Mouse (Mus musculus) MEL (cell line): ENCODE measurements around the gene Heatr5a. TPM values are rescaled to one million over a fixed set of nuclear protein-coding genes. Genes with fewer than 3 reads are reported as not detected.

ENCODE experiments used
- DNase-seq: peaks from one replicate; pipeline ENCODE4 v3.0.0; 2011; ENCODE audit warnings: low read depth, low spot score
- H3K27ac ChIP-seq: 2 replicates; pipeline ENCODE4 v1.5.1; 2012; ENCODE audit warnings: low read depth, mild to moderate bottlenecking, control low read depth, low read length, moderate library complexity; ENCODE audit not compliant: control insufficient read depth
- H3K27me3 ChIP-seq, 2 experiments: fragments of 150-350 bp in 1 of 2; sonication (generic) in 1 of 2; 2 replicates each; pipeline ENCODE4 v1.6.1; 2012; ENCODE audit warnings: low read length in 2 of 2, mild to moderate bottlenecking in 2 of 2, improper control_type of control experiment in 1 of 2, moderate library complexity in 1 of 2; ENCODE audit not compliant: insufficient read depth in 2 of 2, control insufficient read depth in 1 of 2
- H3K36me3 ChIP-seq, 2 experiments: 2 replicates each; pipeline ENCODE4 v1.6.1; 2012 to 2014; ENCODE audit warnings: low read length in 2 of 2, improper control_type of control experiment in 1 of 2, inconsistent platforms in 1 of 2, mild to moderate bottlenecking in 1 of 2; ENCODE audit not compliant: insufficient read depth in 2 of 2, control insufficient read depth in 1 of 2
- H3K4me1 ChIP-seq, 2 experiments: fragments of 150-350 bp in 1 of 2; sonication (generic) in 1 of 2; 2 replicates each; pipeline ENCODE4 v1.6.1; 2012; ENCODE audit warnings: low read length in 2 of 2, improper control_type of control experiment in 1 of 2, mild to moderate bottlenecking in 1 of 2; ENCODE audit not compliant: insufficient read depth in 2 of 2, control insufficient read depth in 1 of 2
- H3K4me3 ChIP-seq, 2 experiments: fragments of 150-350 bp in 1 of 2; sonication (generic) in 1 of 2; 2 replicates each; pipeline ENCODE4 v1.5.1; 2012; ENCODE audit warnings: low read depth in 2 of 2, low read length in 2 of 2, mild to moderate bottlenecking in 2 of 2, moderate library complexity in 2 of 2, control low read depth in 1 of 2, improper control_type of control experiment in 1 of 2; ENCODE audit not compliant: control insufficient read depth in 1 of 2, insufficient read depth in 1 of 2
- H3K79me2 ChIP-seq: 2 replicates; pipeline ENCODE4 v1.6.1; 2012; ENCODE audit warnings: mild to moderate bottlenecking, low read length, moderate library complexity; ENCODE audit not compliant: control insufficient read depth, poor library complexity, insufficient read depth
- H3K9ac ChIP-seq: 2 replicates; pipeline ENCODE4 v1.6.1; 2012; ENCODE audit warnings: low read depth, mild to moderate bottlenecking, control low read depth, low read length, moderate library complexity; ENCODE audit not compliant: control insufficient read depth, poor library complexity, severe bottlenecking
- H3K9me3 ChIP-seq: fragments of 150-350 bp; sonication (generic); replicated peaks from 2 replicates; pipeline ENCODE4 v1.6.1; 2012; ENCODE audit warnings: mild to moderate bottlenecking, low read length, improper control_type of control experiment, moderate library complexity; ENCODE audit not compliant: insufficient read depth
- BHLHE40 ChIP-seq: IDR thresholded peaks from 2 replicates; pipeline ENCODE4 v1.6.1; 2012; ENCODE audit warnings: low read depth, mild to moderate bottlenecking, inconsistent platforms, low read length, improper control_type of control experiment, borderline replicate concordance
- CHD1 ChIP-seq: IDR thresholded peaks from 2 replicates; pipeline ENCODE4 v1.6.1; 2012; ENCODE audit warnings: low read depth, mild to moderate bottlenecking, inconsistent platforms, low read length, improper control_type of control experiment
- CTCF ChIP-seq, 3 experiments: IDR thresholded peaks in 2 of 3; conservative IDR thresholded peaks in 1 of 3; 2 replicates each; pipeline ENCODE4 v1.5.1; 2011 to 2012; ENCODE audit warnings: low read length in 3 of 3, low read depth in 2 of 3, mild to moderate bottlenecking in 2 of 3, improper control_type of control experiment in 1 of 3, inconsistent platforms in 1 of 3, mixed read lengths in 1 of 3, moderate library complexity in 1 of 3; ENCODE audit not compliant: control insufficient read depth in 1 of 3, insufficient read depth in 1 of 3, poor library complexity in 1 of 3, severe bottlenecking in 1 of 3
- ELF1 ChIP-seq: IDR thresholded peaks from 2 replicates; pipeline ENCODE4 v1.6.1; 2014; ENCODE audit warnings: low read depth, mild to moderate bottlenecking, inconsistent platforms, low read length, improper control_type of control experiment, moderate library complexity
- EP300 ChIP-seq, 2 experiments: IDR thresholded peaks; 2 replicates each; pipeline ENCODE4 v1.6.1; 2011; ENCODE audit warnings: improper control_type of control experiment in 2 of 2, low read length in 2 of 2, low read depth in 1 of 2, mild to moderate bottlenecking in 1 of 2
- GABPA ChIP-seq: IDR thresholded peaks from 2 replicates; pipeline ENCODE4 v1.6.1; 2012; ENCODE audit warnings: low read depth, mild to moderate bottlenecking, inconsistent platforms, low read length, improper control_type of control experiment, moderate library complexity
- GATA1 ChIP-seq: IDR thresholded peaks from 2 replicates; pipeline ENCODE4 v1.6.1; 2011; ENCODE audit warnings: low read depth, low read length, improper control_type of control experiment
- HCFC1 ChIP-seq: IDR thresholded peaks from 2 replicates; pipeline ENCODE4 v1.6.1; 2012; ENCODE audit warnings: low read depth, mild to moderate bottlenecking, inconsistent platforms, low read length, improper control_type of control experiment, moderate library complexity
- JUND ChIP-seq: IDR thresholded peaks from 2 replicates; pipeline ENCODE4 v1.6.1; 2011; ENCODE audit warnings: low read depth, mild to moderate bottlenecking, improper control_type of control experiment, low read length
- KAT2A ChIP-seq: conservative IDR thresholded peaks from 2 replicates; pipeline ENCODE4 v1.6.1; 2012; ENCODE audit warnings: low read depth, low read length, improper control_type of control experiment, inconsistent platforms
- MAFK ChIP-seq: IDR thresholded peaks from 2 replicates; pipeline ENCODE4 v1.6.1; 2011; ENCODE audit warnings: low read depth, mild to moderate bottlenecking, low read length, improper control_type of control experiment, borderline replicate concordance
- MAX ChIP-seq: IDR thresholded peaks from 2 replicates; pipeline ENCODE4 v1.6.1; 2011; ENCODE audit warnings: low read length, improper control_type of control experiment
- MAZ ChIP-seq: IDR thresholded peaks from 2 replicates; pipeline ENCODE4 v1.6.1; 2012; ENCODE audit warnings: low read depth, mild to moderate bottlenecking, inconsistent platforms, low read length, improper control_type of control experiment
- MEF2A ChIP-seq: IDR thresholded peaks from 2 replicates; pipeline ENCODE4 v1.6.1; 2014; ENCODE audit warnings: low read depth, mild to moderate bottlenecking, inconsistent platforms, low read length, improper control_type of control experiment; ENCODE audit not compliant: poor library complexity, insufficient replicate concordance, severe bottlenecking; ENCODE audit errors: extremely low read depth
- MXI1 ChIP-seq: IDR thresholded peaks from 2 replicates; pipeline ENCODE4 v1.6.1; 2011; ENCODE audit warnings: mild to moderate bottlenecking, low read depth, low read length, improper control_type of control experiment
- MYC ChIP-seq: IDR thresholded peaks from 2 replicates; pipeline ENCODE4 v1.6.1; 2011; ENCODE audit warnings: low read depth, mild to moderate bottlenecking, low read length, improper control_type of control experiment, moderate library complexity
- NELFE ChIP-seq: IDR thresholded peaks from 2 replicates; pipeline ENCODE4 v1.6.1; 2011; ENCODE audit warnings: low read depth, low read length, improper control_type of control experiment
- NRF1 ChIP-seq: IDR thresholded peaks from 2 replicates; pipeline ENCODE4 v1.6.1; 2014; ENCODE audit warnings: low read depth, mild to moderate bottlenecking, inconsistent platforms, low read length, improper control_type of control experiment, moderate library complexity; ENCODE audit not compliant: poor library complexity, insufficient read depth, severe bottlenecking
- POLR2A ChIP-seq, 2 experiments: IDR thresholded peaks; 2 replicates each; pipeline ENCODE4 v1.6.1; 2011 to 2012; ENCODE audit warnings: low read length in 2 of 2, mild to moderate bottlenecking in 2 of 2, control low read depth in 1 of 2, improper control_type of control experiment in 1 of 2, low read depth in 1 of 2, moderate library complexity in 1 of 2; ENCODE audit not compliant: control insufficient read depth in 1 of 2, insufficient read depth in 1 of 2, poor library complexity in 1 of 2
- POLR2AphosphoS5 ChIP-seq: IDR thresholded peaks from 2 replicates; pipeline ENCODE4 v1.6.1; 2012; ENCODE audit warnings: low read depth, borderline replicate concordance, mild to moderate bottlenecking, inconsistent platforms, low read length, moderate library complexity, mixed read lengths
- RAD21 ChIP-seq: IDR thresholded peaks from 2 replicates; pipeline ENCODE4 v1.6.1; 2011; ENCODE audit warnings: mild to moderate bottlenecking, low read depth, low read length, improper control_type of control experiment
- SMC3 ChIP-seq: IDR thresholded peaks from 2 replicates; pipeline ENCODE4 v1.6.1; 2011; ENCODE audit warnings: low read depth, low read length, improper control_type of control experiment
- TBP ChIP-seq: IDR thresholded peaks from 2 replicates; pipeline ENCODE4 v1.8.0; 2011; ENCODE audit warnings: low read depth, low read length, improper control_type of control experiment
- UBTF ChIP-seq: IDR thresholded peaks from 2 replicates; pipeline ENCODE4 v1.6.1; 2012; ENCODE audit warnings: low read depth, mild to moderate bottlenecking, inconsistent platforms, low read length, improper control_type of control experiment, moderate library complexity, borderline replicate concordance; ENCODE audit not compliant: insufficient read depth
- USF1 ChIP-seq: IDR thresholded peaks from 2 replicates; pipeline ENCODE4 v1.6.1; 2014; ENCODE audit warnings: low read depth, mild to moderate bottlenecking, inconsistent platforms, low read length, improper control_type of control experiment, moderate library complexity
- USF2 ChIP-seq, 2 experiments: IDR thresholded peaks; 2 replicates each; pipeline ENCODE4 v1.6.1; 2011 to 2012; ENCODE audit warnings: improper control_type of control experiment in 2 of 2, low read length in 2 of 2, borderline replicate concordance in 1 of 2, inconsistent platforms in 1 of 2, low read depth in 1 of 2, mild to moderate bottlenecking in 1 of 2; ENCODE audit not compliant: insufficient read depth in 1 of 2
- ZC3H11A ChIP-seq: IDR thresholded peaks from 2 replicates; pipeline ENCODE4 v1.6.1; 2012; ENCODE audit warnings: low read depth, mild to moderate bottlenecking, inconsistent platforms, low read length, improper control_type of control experiment
- ZKSCAN1 ChIP-seq: IDR thresholded peaks from 2 replicates; pipeline ENCODE4 v1.6.1; 2012; ENCODE audit warnings: low read depth, mild to moderate bottlenecking, inconsistent platforms, low read length, improper control_type of control experiment, moderate library complexity
- ZMIZ1 ChIP-seq: IDR thresholded peaks from 2 replicates; pipeline ENCODE4 v1.6.1; 2012; ENCODE audit warnings: low read depth, mild to moderate bottlenecking, inconsistent platforms, low read length, improper control_type of control experiment, moderate library complexity
- ZNF384 ChIP-seq: IDR thresholded peaks from 2 replicates; pipeline ENCODE4 v1.6.1; 2012; ENCODE audit warnings: low read depth, mild to moderate bottlenecking, inconsistent platforms, low read length, improper control_type of control experiment
- polyA plus RNA-seq, 2 experiments: library from polyadenylated mRNA; stranded (reverse) in 1 of 2; unstranded in 1 of 2; fragments of >175 nt in 1 of 2; fragments of >200 nt in 1 of 2; gene quantifications; 2 replicates each; pipeline versions ENCODE4 v1.2.1 to v1.2.4; 2012; ENCODE audit warnings: low replicate concordance in 2 of 2, low read depth in 1 of 2; ENCODE audit not compliant: insufficient read length in 2 of 2, insufficient read depth in 1 of 2, missing spikeins in 1 of 2
- total RNA-seq: library from RNA; depleted of rRNA; stranded (reverse); fragments of 300-350 nt; gene quantifications from 2 replicates; pipeline ENCODE4 v1.2.3, GENCODE M21; 2012

Heatr5a gene
- total and polyA plus RNA-seq, 3 experiments, result 41.2 to 70.5 (median 70.4) TPM

- H3K9ac ChIP-seq, result no peak overlapping the region
- TF ChIP-seq ZNF384 (no peak), HCFC1 (no peak), ZC3H11A (no peak), MEF2A (no peak), MXI1 (no peak), ZKSCAN1 (no peak), CTCF (IDR thresholded peaks at IDR 0.05 in 2 of 3, conservative IDR thresholded peaks at IDR 0.05 in 1 of 3; ENCODE audit: control insufficient read depth in 1 of 3, insufficient read depth in 1 of 3, low read depth in 2 of 3, low read length in 3 of 3, poor library complexity in 1 of 3, severe bottlenecking in 1 of 3) (no peak), MAX (no peak), RAD21 (no peak), JUND (no peak), USF1 (no peak), MAZ (no peak), MAFK (no peak), BHLHE40 (no peak), TBP (no peak), USF2 (IDR thresholded peaks at IDR 0.05; ENCODE audit: borderline replicate concordance in 1 of 2, insufficient read depth in 1 of 2, low read depth in 1 of 2, low read length in 2 of 2) (no peak)
Measured at GRCm38 (mm10) chr12:52002746-52003145, 31.6 kb upstream of the Heatr5a start.

GRCm38 (mm10) chr12:52001544-52001943, 30.4 kb upstream of the Heatr5a start:
- Histone ChIP-seq H3K9me3 (no peaks in the 10 kb centered on the region), H3K9ac (no peak overlapping the region), H3K4me3 (no peak overlapping the region), H3K79me2 (peaks cover 5% of the 10 kb centered on the region; the same call in 1 of the 2 replicates), H3K36me3 (peaks cover 0 to 36% of the 10 kb centered on the region in 2 experiments; a peak in 2 of 4 replicates), H3K27ac (no peak overlapping the region), H3K4me1 (peaks cover 16 to 30% of the 10 kb centered on the region in 2 experiments), H3K27me3 (no peaks in the 10 kb centered on the region)
- peak; percentile 84 for DNase-seq
- TF ChIP-seq SMC3 (peak; percentile 84), ZMIZ1 (no peak), NELFE (no peak), ZKSCAN1 (no peak), NRF1 (no peak), CTCF (IDR thresholded peaks at IDR 0.05 in 2 of 3, conservative IDR thresholded peaks at IDR 0.05 in 1 of 3; ENCODE audit: control insufficient read depth in 1 of 3, insufficient read depth in 1 of 3, low read depth in 2 of 3, low read length in 3 of 3, poor library complexity in 1 of 3, severe bottlenecking in 1 of 3) (peak in 2 of 3 experiments; percentile 64 to 92; a peak in 4 of 6 replicates), HCFC1 (no peak), POLR2A (IDR thresholded peaks at IDR 0.05; ENCODE audit: control insufficient read depth in 1 of 2, insufficient read depth in 1 of 2, low read depth in 1 of 2, low read length in 2 of 2, poor library complexity in 1 of 2) (no peak), MAX (no peak), TBP (no peak), GABPA (no peak), KAT2A (no peak), MEF2A (no peak), GATA1 (no peak), UBTF (no peak), ELF1 (no peak), USF1 (no peak), MYC (no peak), EP300 (IDR thresholded peaks at IDR 0.05; ENCODE audit: low read depth in 1 of 2, low read length in 2 of 2) (no peak), POLR2AphosphoS5 (no peak), MXI1 (no peak), CHD1 (no peak)

More at GRCm38 (mm10) chr12:52002746-52003145, 31.6 kb upstream of the Heatr5a start:
- H3K9me3 ChIP-seq, result no peaks in the 10 kb centered on the region
- no peak for DNase-seq
- peaks cover 15 to 27% of the 10 kb centered on the region in 2 experiments for H3K4me1 ChIP-seq
- peaks cover 5% of the 10 kb centered on the region; the same call in 1 of the 2 replicates for H3K79me2 ChIP-seq
- H3K27ac ChIP-seq, result no peak overlapping the region
- H3K36me3 ChIP-seq, result peaks cover 0 to 35% of the 10 kb centered on the region in 2 experiments; a peak in 2 of 4 replicates
- no peak overlapping the region for H3K4me3 ChIP-seq
- no peaks in the 10 kb centered on the region for H3K27me3 ChIP-seq
